Comparison of ENCODE assay signal across 19 mouse cellular contexts in genomic region chr12:24972371-24973350, GRCm38 (mm10).
"Had no signal": no experiment of that assay in that cellular context is flagged by ENCODE, and none has a peak within 500 bp of the region (broad histone marks: within the 10 kb centered on the region; RNA-seq: fewer than 3 reads in every experiment).

No protein-coding gene starts in this region.

- DNase-seq: kidney, postnatal 4 days; left cerebral cortex, postnatal 4 days; liver, embryonic 13.5 days; lung, adult 2 months; lung, postnatal 14 days; lung, postnatal 4 days; midbrain, embryonic 14.5 days; retina, postnatal 1 day; right cerebral cortex, postnatal 25 days; spleen, adult 18-20 months; thymus, adult 18-20 months; thymus, postnatal 36 days had no signal

- H3K27me3 ChIP-seq: kidney, embryonic 15.5 days; limb, embryonic 12.5 days; limb, embryonic 15.5 days; liver, embryonic 13.5 days; neural tube, embryonic 12.5 days; neural tube, embryonic 15.5 days; stomach, embryonic 15.5 days had no signal

- H3K36me3 ChIP-seq: limb, embryonic 12.5 days; limb, embryonic 15.5 days; neural tube, embryonic 12.5 days; neural tube, embryonic 15.5 days; stomach, embryonic 15.5 days had no signal

- H3K9ac ChIP-seq: kidney, embryonic 15.5 days; limb, embryonic 12.5 days; limb, embryonic 15.5 days; liver, embryonic 13.5 days; neural tube, embryonic 12.5 days; neural tube, embryonic 15.5 days; stomach, embryonic 15.5 days had no signal

- H3K4me2 ChIP-seq: kidney, embryonic 15.5 days; limb, embryonic 12.5 days; limb, embryonic 15.5 days; midbrain, embryonic 11.5 days; neural tube, embryonic 12.5 days; neural tube, embryonic 15.5 days; stomach, embryonic 15.5 days had no signal

- H3K4me3 ChIP-seq: kidney, embryonic 15.5 days; limb, embryonic 12.5 days; limb, embryonic 15.5 days; neural tube, embryonic 12.5 days; neural tube, embryonic 15.5 days; stomach, embryonic 15.5 days had no signal

- H3K9me3 ChIP-seq: kidney, embryonic 15.5 days; limb, embryonic 12.5 days; limb, embryonic 15.5 days; liver, embryonic 13.5 days; neural tube, embryonic 12.5 days; neural tube, embryonic 15.5 days; stomach, embryonic 15.5 days had no signal

- H3K27ac ChIP-seq: kidney, embryonic 15.5 days; limb, embryonic 12.5 days; limb, embryonic 15.5 days; neural tube, embryonic 12.5 days; neural tube, embryonic 15.5 days; stomach, embryonic 15.5 days had no signal
